Mouse (Mus musculus): ENCODE measurements around the gene Kcns1.

GRCm38 (mm10) chr2:164152341-164152740, 18.6 kb downstream of the Kcns1 start:
- TF ChIP-seq CTCF (IDR thresholded peaks at IDR 0.05; ENCODE audit: borderline replicate concordance, insufficient read depth, low read depth, low read length) (no peak), POLR2A (IDR thresholded peaks at IDR 0.05; ENCODE audit: borderline replicate concordance, insufficient read depth, low read length) (no peak)
